Mouse (Mus musculus) heart, adult 9 months (tissue): ENCODE measurements at regions not wholly inside any gene's neighbourhood (a gene's known extent, or its start where the extent isn't known, plus 50 kb on each side); places are given as distances from the start of the nearest gene placed in this dataset.
"Not testable (repeated sequence)": the region's sequence is repeated elsewhere in the genome, so short reads cannot be mapped to it uniquely, and the experiment has no call there.

Experiments
- DNase-seq, 2 experiments: peaks; one replicate each; pipeline ENCODE4 v3.0.0; 2022; ENCODE audit warnings: low spot score in 2 of 2

DNA sequence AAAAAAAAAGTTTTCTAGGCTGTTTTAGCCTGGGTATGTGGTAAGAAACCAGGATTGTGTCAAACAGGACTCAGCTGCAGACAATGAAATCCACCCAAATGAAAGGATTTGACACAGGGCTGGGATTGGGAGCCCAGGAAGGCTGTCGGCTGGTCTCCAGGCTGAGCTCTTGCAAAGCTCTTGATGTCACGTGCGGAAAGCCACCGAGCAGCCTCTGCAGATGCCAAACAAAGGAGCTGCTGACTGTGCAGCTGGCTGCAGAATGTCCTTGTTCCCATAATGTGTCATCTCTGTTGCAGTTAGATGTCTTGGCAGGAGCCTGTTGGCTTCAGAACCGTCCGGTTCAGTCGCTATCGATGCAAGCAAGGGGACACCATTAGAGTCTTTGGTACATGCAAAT, 56.1 kb downstream of the Bbs10 start:
- DNase-seq, result peak in 1 of 2 experiments; percentile 6

- not testable (repeated sequence) for DNase-seq
Measured at GRCm38 (mm10) chr10:111358340-111358739, 59.9 kb downstream of the Bbs10 start.

- no peak for DNase-seq
Measured at GRCm38 (mm10) chr10:111361749-111362435, 63.4 kb downstream of the Bbs10 start.

- no peak for DNase-seq
Measured at GRCm38 (mm10) chr10:111363729-111364617, 65.5 kb downstream of the Bbs10 start.

- peak; percentile 6 to 10 for DNase-seq
Measured at GRCm38 (mm10) chr10:111365011-111365410, 66.5 kb downstream of the Bbs10 start.

DNA sequence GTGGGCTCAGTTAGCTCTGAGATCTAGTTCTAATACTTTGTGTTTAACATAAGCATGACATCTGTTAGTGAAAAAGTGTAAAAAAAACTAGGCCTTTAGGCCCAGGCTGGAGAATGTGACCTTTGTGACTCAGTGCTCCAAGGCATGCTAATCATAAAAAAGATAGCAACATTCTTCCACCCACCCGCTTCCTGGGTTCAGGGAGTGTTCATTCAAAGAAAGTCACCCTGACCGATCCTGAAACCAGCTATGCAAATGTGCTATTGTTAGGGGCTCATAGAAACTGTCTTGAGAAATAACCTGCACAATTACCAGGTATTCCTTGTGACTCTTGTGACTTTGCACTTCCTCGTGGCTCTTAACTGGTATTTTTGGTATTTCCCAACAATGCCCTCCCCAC, 70.6 kb downstream of the Bbs10 start:
- DNase-seq, result not testable (repeated sequence)

GRCm38 (mm10) chr10:111378047-111378618, 79.7 kb downstream of the Bbs10 start:
- DNase-seq, result no peak

GRCm38 (mm10) chr10:111381689-111382088, 83.2 kb downstream of the Bbs10 start:
- DNase-seq, result no peak

DNA sequence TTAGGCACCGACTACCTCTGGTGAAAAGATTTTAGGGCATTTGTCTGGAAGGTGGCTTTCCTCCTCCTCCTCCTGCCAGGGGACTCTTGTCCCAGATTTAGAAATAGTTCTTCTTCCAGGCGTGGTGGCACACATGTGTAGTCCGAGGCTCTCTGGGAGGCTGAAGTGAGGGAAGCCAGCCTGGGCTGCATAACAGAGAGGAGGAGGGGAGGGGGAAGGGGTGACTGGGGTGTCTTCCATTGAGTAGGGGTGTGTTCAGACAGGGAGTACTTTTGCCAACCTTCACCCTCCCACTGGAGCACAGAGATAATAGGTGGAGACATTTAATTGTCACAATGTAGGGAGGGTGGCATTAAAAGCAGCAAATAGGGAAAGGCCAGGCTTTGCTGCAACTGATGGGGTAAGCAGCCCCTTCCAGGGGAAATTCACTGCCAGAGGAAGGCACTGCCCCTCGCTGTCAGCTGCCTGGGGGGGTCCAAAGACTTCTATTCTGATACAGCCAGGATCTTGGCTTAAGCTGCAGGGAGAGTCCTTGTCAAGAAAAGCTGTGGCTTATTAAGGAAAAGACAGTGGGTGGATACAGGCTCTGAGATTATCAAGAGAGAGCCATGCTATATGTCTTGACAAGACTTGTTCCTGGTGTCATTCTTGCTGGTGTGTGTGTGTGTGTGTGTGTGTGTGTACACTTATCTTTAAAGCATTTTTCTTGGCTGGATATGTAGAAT, 83.9 kb downstream of the Bbs10 start:
- DNase-seq, result no peak

DNA sequence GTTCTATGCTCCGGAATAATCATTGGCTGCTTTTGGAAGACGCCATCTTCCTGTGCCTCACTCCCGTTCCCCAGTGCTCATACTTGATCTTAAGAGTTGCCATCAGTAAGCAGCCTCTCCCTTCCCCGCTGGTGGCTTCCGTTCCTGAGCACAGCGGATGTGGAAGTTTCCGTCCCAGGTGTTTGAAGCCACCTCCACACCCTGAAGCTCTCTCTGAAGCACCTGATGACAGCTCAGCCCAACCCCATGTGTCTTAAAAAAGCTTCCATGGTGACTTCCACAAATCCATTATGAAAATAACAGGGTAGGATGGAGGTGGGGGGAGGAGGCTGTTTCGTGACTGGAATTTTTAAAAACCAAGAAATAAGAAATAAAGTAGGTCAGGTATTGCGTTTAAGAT, 87.1 kb downstream of the Bbs10 start:
- DNase-seq, result no peak

DNA sequence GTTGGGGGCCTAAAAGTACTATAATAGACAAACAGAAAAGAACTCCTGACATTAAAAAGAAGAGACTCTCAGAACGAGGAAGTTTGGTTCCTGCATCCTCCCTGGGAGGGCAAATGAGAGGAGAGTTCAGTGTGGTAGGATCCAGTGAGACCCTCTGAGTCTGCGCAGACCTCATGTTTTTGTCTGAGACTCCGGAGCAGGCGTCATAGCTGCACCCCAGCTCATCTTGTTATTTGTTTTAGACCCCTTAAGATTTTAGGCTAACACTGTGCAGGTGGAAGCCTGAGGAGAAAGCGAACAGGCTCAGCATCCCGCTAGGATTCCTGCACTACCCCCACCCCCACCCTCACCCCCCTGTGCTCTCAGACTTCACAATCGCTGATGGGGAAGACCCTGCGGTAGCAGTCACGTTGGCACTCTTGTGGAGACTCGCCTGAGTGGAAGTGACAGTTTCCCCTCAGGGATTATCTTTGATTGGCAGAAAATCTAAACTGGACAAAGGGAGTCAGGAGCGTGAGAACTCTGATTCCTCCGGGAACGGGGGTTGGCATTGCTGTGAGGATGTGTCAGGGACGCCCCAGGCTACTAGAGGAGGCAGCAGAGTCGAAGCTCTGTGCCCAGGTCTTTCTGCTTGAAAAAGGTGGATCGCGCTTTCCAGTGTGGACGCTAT, 85.0 kb upstream of the Nap1l1 start:
- DNase-seq, result no peak

- no peak for DNase-seq
Measured at GRCm38 (mm10) chr10:111388545-111389320, 84.3 kb upstream of the Nap1l1 start.

- peak; percentile 69 to 82 for DNase-seq
Measured at GRCm38 (mm10) chr10:111389890-111390289, 83.1 kb upstream of the Nap1l1 start.

DNA sequence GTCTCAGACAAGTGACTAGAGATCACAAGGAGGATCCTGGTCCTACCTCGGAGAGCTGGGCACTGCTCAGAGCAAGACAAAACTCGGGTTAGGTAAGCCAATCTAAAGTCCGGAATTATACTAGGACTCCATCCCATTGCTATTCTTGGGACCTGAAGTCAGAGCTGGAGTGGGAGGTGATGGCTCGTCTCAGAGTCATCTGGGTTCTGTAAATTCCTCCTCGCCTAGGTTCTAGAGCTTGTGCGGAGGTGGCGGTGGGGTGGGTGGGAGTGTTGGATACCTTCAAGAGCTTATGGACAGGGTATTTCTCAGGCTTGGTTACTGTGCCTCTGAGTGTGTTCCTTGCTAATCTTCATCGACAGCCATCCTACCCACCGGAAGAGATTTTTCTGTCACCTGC, 78.6 kb upstream of the Nap1l1 start:
- DNase-seq, result no peak

GRCm38 (mm10) chr10:111405071-111405470, 68.0 kb upstream of the Nap1l1 start:
- DNase-seq, result no peak

DNA sequence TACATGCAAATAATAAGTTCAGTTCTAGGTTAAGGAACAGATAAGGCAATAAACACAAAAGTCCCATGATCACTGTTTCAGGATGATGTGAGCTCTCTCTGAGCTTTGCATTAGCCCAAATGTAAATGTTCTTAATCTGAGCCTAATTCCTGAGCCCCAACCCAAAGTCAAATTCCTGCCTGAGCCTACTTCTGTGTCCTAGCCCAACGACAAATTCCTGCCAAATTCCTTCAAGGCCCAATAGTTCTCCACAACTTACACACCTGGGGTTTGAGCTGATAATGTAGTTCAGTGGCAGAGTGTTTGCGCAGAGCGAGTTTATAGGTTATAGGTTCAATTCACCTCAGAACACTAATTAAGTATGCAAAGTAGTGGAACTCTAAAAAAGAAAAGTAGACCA, 64.1 kb upstream of the Nap1l1 start:
- no peak for DNase-seq

- DNase-seq, result no peak
Measured at GRCm38 (mm10) chr10:111409497-111409896, 63.5 kb upstream of the Nap1l1 start.

- no peak for DNase-seq
Measured at GRCm38 (mm10) chr10:111410121-111410520, 62.9 kb upstream of the Nap1l1 start.

DNA sequence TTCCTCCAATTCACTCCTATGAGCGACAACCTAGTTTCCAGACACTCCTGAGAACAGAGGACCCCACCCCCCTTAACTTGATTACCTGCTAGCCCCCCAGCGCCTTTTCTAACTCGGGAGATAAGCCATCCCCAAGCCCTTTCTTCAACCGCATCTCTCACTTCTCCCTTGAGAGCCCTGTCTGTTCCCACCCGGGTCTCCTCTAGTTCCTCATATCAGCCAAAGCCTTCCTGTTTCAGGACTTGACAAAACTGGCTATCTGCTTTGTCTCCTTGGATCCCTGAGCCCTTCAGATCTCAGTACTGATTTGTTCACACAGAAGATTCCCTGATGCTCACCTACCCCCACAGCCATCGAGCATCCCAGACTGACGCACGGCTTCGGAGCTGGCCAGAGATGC, 61.5 kb upstream of the Nap1l1 start:
- peak in 1 of 2 experiments; percentile 7 for DNase-seq

DNA sequence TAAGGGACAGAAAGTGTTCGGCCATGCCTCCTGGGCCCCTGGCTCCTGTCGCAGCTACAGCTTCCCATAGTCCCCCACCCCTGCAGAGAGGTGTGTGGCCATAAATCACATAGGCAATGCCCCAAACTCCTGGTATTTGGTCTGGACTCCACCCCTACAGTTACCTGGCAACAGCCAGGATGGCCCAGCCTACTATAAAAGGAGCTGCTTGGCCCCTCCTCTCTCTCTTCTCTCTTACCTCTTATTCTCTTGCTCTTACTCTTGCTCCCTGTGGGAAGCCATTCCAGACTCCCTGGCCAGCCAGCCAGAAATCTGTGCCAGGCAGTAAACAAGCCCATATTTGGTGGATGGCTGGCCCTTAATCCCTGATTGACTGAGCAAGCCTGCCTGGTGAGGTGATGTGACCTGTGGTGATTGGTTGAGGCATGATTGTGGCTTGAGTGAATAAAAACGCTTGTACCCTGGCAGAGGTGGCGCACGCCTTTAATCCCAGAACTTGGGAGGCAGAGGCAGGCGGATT, 56.4 kb upstream of the Nap1l1 start:
- no peak for DNase-seq
